Mouse (Mus musculus): ENCODE measurements around the gene Vti1b. TPM values are rescaled to one million over a fixed set of nuclear protein-coding genes. Genes with fewer than 3 reads are reported as not detected.

Gene Vti1b
- total and polyA plus RNA-seq, 3 experiments: 26.0 to 210 (median 80.7) TPM

- no peak for DNase-seq (ENCODE audit: low spot score)
Observed at GRCm38 (mm10) chr12:79131706-79132460, 40.6 kb downstream of the Vti1b start.

GRCm38 (mm10) chr12:79131178-79131675, 41.2 kb downstream of the Vti1b start:
- ATAC-seq (ENCODE audit: extremely low read depth, insufficient number of reproducible peaks, low FRiP score, poor library complexity, severe bottlenecking) (no peak), DNase-seq (ENCODE audit: low spot score) (no peak)
- H3K27me3 ChIP-seq (ENCODE audit: insufficient read depth, low read length): peaks cover 43% of the 10 kb centered on the region
- peaks cover 9% of the 10 kb centered on the region for H3K4me1 ChIP-seq (ENCODE audit: insufficient read depth, low read depth, low read length)
- H3K9me3 ChIP-seq (replicated peaks): no peaks in the 10 kb centered on the region
- H3K36me3 ChIP-seq (replicated peaks): no peaks in the 10 kb centered on the region
- H3K4me3 ChIP-seq (ENCODE audit: low read depth, low read length): peak overlapping the region; percentile 58; the same call in 1 of the 2 replicates
- TF ChIP-seq GATA2 (IDR thresholded peaks at IDR 0.05; ENCODE audit: borderline replicate concordance, low read depth, low read length) (no peak), TAL1 (conservative IDR thresholded peaks at IDR 0.05; ENCODE audit: low read depth, low read length) (no peak), CTCF (IDR thresholded peaks at IDR 0.05; ENCODE audit: low read depth, low read length) (no peak), POLR2AphosphoS5 (IDR thresholded peaks at IDR 0.05; ENCODE audit: insufficient replicate concordance, low read depth, low read length) (no peak), GATA1 (IDR thresholded peaks at IDR 0.05; ENCODE audit: borderline replicate concordance, low read length) (no peak)

More at GRCm38 (mm10) chr12:79131706-79132460, 40.6 kb downstream of the Vti1b start:
- peaks cover 9% of the 10 kb centered on the region for H3K4me1 ChIP-seq (ENCODE audit: insufficient read depth, low read depth, low read length)
- H3K36me3 ChIP-seq (replicated peaks): no peaks in the 10 kb centered on the region
- TF ChIP-seq POLR2AphosphoS5 (IDR thresholded peaks at IDR 0.05; ENCODE audit: insufficient replicate concordance, low read depth, low read length): no peak
- no peak for TF ChIP-seq GATA1 (IDR thresholded peaks at IDR 0.05; ENCODE audit: borderline replicate concordance, low read length)
- peaks cover 44% of the 10 kb centered on the region for H3K27me3 ChIP-seq (ENCODE audit: insufficient read depth, low read length)
- ATAC-seq (ENCODE audit: extremely low read depth, insufficient number of reproducible peaks, low FRiP score, poor library complexity, severe bottlenecking): no peak
- H3K9me3 ChIP-seq (replicated peaks): no peaks in the 10 kb centered on the region
- no peak overlapping the region for H3K4me3 ChIP-seq (ENCODE audit: low read depth, low read length)

DNA sequence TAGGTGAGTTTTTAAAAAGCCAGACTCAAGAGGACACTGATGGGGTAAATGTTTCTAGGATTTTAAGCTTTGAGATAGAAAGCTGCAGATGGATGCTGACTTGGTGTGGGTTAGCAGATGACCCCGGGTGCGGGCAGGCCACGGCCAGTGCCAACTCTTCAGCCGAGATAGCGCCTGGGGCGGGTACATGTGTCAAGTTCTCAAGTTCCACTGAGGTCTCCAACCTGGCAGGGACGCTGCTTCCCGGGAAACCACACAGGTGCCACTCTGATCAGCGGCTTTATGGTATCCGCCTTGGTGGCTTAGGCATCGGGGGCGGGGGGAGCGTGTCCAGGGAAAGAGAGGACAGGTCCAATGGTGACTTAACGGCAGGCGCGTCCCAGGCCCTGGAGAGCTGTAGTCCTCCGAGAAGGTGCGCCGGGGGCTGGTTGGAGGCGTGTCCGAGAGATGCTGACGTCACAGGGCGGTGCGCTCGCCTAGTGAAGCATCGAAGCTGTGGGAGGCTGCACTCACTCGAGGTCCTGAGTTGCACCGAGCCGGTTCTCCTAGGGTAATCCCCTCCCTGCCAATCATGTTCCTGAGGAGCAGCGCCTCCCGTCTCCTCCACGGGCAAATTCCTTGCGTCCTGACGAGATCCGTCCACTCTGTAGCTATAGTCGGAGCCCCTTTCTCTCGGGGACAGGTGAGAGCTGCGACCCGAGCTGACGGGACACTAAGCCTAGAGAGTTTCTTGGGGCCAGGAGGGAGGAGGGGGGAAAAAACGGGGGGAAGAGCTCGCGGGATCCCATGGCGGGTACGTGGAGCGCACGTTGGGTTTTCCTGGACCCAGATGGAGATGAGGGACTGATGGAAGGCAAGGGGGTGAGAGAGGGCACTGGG, 41.9 kb downstream of the Vti1b start, which contains the start of gene Arg2:
Arg2 (plus strand) TSS at position 479 of the 879 bp plus-strand sequence.
- peak; percentile 18 for DNase-seq (ENCODE audit: low spot score)
- no peaks in the 10 kb centered on the region for H3K36me3 ChIP-seq (replicated peaks)
- ATAC-seq (ENCODE audit: extremely low read depth, insufficient number of reproducible peaks, low FRiP score, poor library complexity, severe bottlenecking): no peak
- peak within 1 kb of the TSS; percentile 58; the same call in 1 of the 2 replicates for H3K4me3 ChIP-seq (ENCODE audit: low read depth, low read length)
- H3K9me3 ChIP-seq (replicated peaks): no peaks in the 10 kb centered on the region
- TF ChIP-seq POLR2AphosphoS5 (IDR thresholded peaks at IDR 0.05; ENCODE audit: insufficient replicate concordance, low read depth, low read length): no peak
- TF ChIP-seq GATA1 (IDR thresholded peaks at IDR 0.05; ENCODE audit: borderline replicate concordance, low read length): no peak
- TF ChIP-seq GATA2 (IDR thresholded peaks at IDR 0.05; ENCODE audit: borderline replicate concordance, low read depth, low read length): no peak
- no peak for TF ChIP-seq CTCF (IDR thresholded peaks at IDR 0.05; ENCODE audit: low read depth, low read length)
- no peak for TF ChIP-seq TAL1 (conservative IDR thresholded peaks at IDR 0.05; ENCODE audit: low read depth, low read length)
- H3K27me3 ChIP-seq (ENCODE audit: insufficient read depth, low read length): peaks cover 43% of the 10 kb centered on the region
- peaks cover 9% of the 10 kb centered on the region for H3K4me1 ChIP-seq (ENCODE audit: insufficient read depth, low read depth, low read length)

DNA sequence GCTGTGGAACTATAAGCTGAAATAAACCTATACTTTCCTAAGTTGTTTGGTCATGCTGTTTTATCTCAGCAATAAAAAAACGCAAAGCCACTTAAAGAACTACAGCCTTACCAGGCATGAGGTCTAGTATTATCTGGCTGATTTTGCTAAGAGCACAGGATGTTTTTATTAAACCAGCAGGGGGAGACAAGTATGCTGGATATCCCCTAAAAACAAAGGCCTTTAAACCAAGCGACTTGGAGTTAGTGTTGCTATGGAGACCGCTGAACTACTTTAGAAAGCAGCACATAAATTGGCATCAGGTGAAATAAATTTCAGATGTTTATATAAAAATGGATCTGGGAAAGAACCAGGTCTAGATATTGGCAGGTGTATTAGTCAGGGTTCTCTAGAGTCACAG, 49.6 kb downstream of the Vti1b start:
- H3K4me1 ChIP-seq (ENCODE audit: insufficient read depth, low read depth, low read length): no peaks in the 10 kb centered on the region
- ATAC-seq (ENCODE audit: extremely low read depth, insufficient number of reproducible peaks, low FRiP score, poor library complexity, severe bottlenecking) (no peak), DNase-seq (ENCODE audit: low spot score) (no peak)
- peaks cover 12% of the 10 kb centered on the region; the same call in 1 of the 2 replicates for H3K27me3 ChIP-seq (ENCODE audit: insufficient read depth, low read length)
- no peak overlapping the region for H3K4me3 ChIP-seq (ENCODE audit: low read depth, low read length)
- H3K36me3 ChIP-seq (replicated peaks): no peaks in the 10 kb centered on the region
- H3K9me3 ChIP-seq (replicated peaks): no peaks in the 10 kb centered on the region
- no peak for TF ChIP-seq TAL1 (conservative IDR thresholded peaks at IDR 0.05; ENCODE audit: low read depth, low read length)
- no peak for TF ChIP-seq GATA2 (IDR thresholded peaks at IDR 0.05; ENCODE audit: borderline replicate concordance, low read depth, low read length)
- TF ChIP-seq CTCF (IDR thresholded peaks at IDR 0.05; ENCODE audit: low read depth, low read length): no peak
- no peak for TF ChIP-seq POLR2AphosphoS5 (IDR thresholded peaks at IDR 0.05; ENCODE audit: insufficient replicate concordance, low read depth, low read length)
- no peak for TF ChIP-seq GATA1 (IDR thresholded peaks at IDR 0.05; ENCODE audit: borderline replicate concordance, low read length)

- H3K36me3 ChIP-seq (replicated peaks): no peaks in the 10 kb centered on the region
- ATAC-seq (ENCODE audit: extremely low read depth, insufficient number of reproducible peaks, low FRiP score, poor library complexity, severe bottlenecking): no peak
- no peak for DNase-seq (ENCODE audit: low spot score)
- TF ChIP-seq CTCF (IDR thresholded peaks at IDR 0.05; ENCODE audit: low read depth, low read length): no peak
- no peak for TF ChIP-seq GATA1 (IDR thresholded peaks at IDR 0.05; ENCODE audit: borderline replicate concordance, low read length)
- no peak for TF ChIP-seq POLR2AphosphoS5 (IDR thresholded peaks at IDR 0.05; ENCODE audit: insufficient replicate concordance, low read depth, low read length)
- no peak for TF ChIP-seq GATA2 (IDR thresholded peaks at IDR 0.05; ENCODE audit: borderline replicate concordance, low read depth, low read length)
- no peak for TF ChIP-seq TAL1 (conservative IDR thresholded peaks at IDR 0.05; ENCODE audit: low read depth, low read length)
- H3K4me1 ChIP-seq (ENCODE audit: insufficient read depth, low read depth, low read length): no peaks in the 10 kb centered on the region
- H3K4me3 ChIP-seq (ENCODE audit: low read depth, low read length): no peak overlapping the region
- H3K9me3 ChIP-seq (replicated peaks): no peaks in the 10 kb centered on the region
- H3K27me3 ChIP-seq (ENCODE audit: insufficient read depth, low read length): peaks cover 13% of the 10 kb centered on the region; the same call in 1 of the 2 replicates
Observed at GRCm38 (mm10) chr12:79118991-79119390, 53.5 kb downstream of the Vti1b start.

Other genes with a start within 250 kb of the Vti1b start
- gene Tmem229b, start 165.0 kb downstream of the Vti1b start, total RNA-seq (2014; fragmentation: Nextera tagmentation): 9.4 and 13.7 TPM in 2 replicates
- 26.6 and 34.8 TPM in 2 replicates for gene Tmem229b, start 165.0 kb downstream of the Vti1b start, total RNA-seq (2017)
- gene Tmem229b, start 165.0 kb downstream of the Vti1b start, polyA plus RNA-seq (2012): 9.5 and 12.4 TPM in 2 replicates
- gene Plekhh1, start 143.5 kb downstream of the Vti1b start, total RNA-seq (2014; fragmentation: Nextera tagmentation): not detected in 2 replicates
- 0.17 and 0.44 TPM in 2 replicates for gene Plekhh1, start 143.5 kb downstream of the Vti1b start, total RNA-seq (2017)
- 0.02 TPM in 2 replicates for gene Plekhh1, start 143.5 kb downstream of the Vti1b start, polyA plus RNA-seq (2012)
- gene Pigh, start 83.0 kb downstream of the Vti1b start, total RNA-seq (2014; fragmentation: Nextera tagmentation): 60.1 and 64.8 TPM in 2 replicates
- 47.0 and 47.3 TPM in 2 replicates for gene Pigh, start 83.0 kb downstream of the Vti1b start, total RNA-seq (2017)
- 14.7 and 17.0 TPM in 2 replicates for gene Pigh, start 83.0 kb downstream of the Vti1b start, polyA plus RNA-seq (2012)
- gene Arg2, start 41.9 kb downstream of the Vti1b start, total RNA-seq (2014; fragmentation: Nextera tagmentation): 0.75 TPM in 1 of 2 replicates, not detected in the other
- gene Arg2, start 41.9 kb downstream of the Vti1b start, total RNA-seq (2017): 0.52 TPM in 1 of 2 replicates, not detected in the other
- gene Arg2, start 41.9 kb downstream of the Vti1b start, polyA plus RNA-seq (2012): not detected in 2 replicates
- gene Rdh11, start 19.6 kb upstream of the Vti1b start, total RNA-seq (2014; fragmentation: Nextera tagmentation): 26.5 and 49.6 TPM in 2 replicates
- 55.6 and 58.1 TPM in 2 replicates for gene Rdh11, start 19.6 kb upstream of the Vti1b start, total RNA-seq (2017)
- 1.4 and 1.5 TPM in 2 replicates for gene Rdh11, start 19.6 kb upstream of the Vti1b start, polyA plus RNA-seq (2012)
- not detected in 2 replicates for gene Rdh12, start 36.2 kb upstream of the Vti1b start, total RNA-seq (2014; fragmentation: Nextera tagmentation)
- 0.12 and 0.27 TPM in 2 replicates for gene Rdh12, start 36.2 kb upstream of the Vti1b start, total RNA-seq (2017)
- not detected in 2 replicates for gene Rdh12, start 36.2 kb upstream of the Vti1b start, polyA plus RNA-seq (2012)
- gene Zfyve26, start 123.6 kb upstream of the Vti1b start, total RNA-seq (2014; fragmentation: Nextera tagmentation): 79.0 and 93.5 TPM in 2 replicates
- 45.6 and 52.3 TPM in 2 replicates for gene Zfyve26, start 123.6 kb upstream of the Vti1b start, total RNA-seq (2017)
- 5.7 and 9.6 TPM in 2 replicates for gene Zfyve26, start 123.6 kb upstream of the Vti1b start, polyA plus RNA-seq (2012)
- 45.5 and 47.7 TPM in 2 replicates for gene Rad51b, start 124.6 kb upstream of the Vti1b start, total RNA-seq (2014; fragmentation: Nextera tagmentation)
- 19.4 and 22.0 TPM in 2 replicates for gene Rad51b, start 124.6 kb upstream of the Vti1b start, total RNA-seq (2017)
- 1.2 and 1.6 TPM in 2 replicates for gene Rad51b, start 124.6 kb upstream of the Vti1b start, polyA plus RNA-seq (2012)